14 mouse cellular contexts compared by ENCODE assay signal in genomic region chr6:120600376-120600775, GRCm38 (mm10).
"Had no signal": no experiment of that assay in that cellular context is flagged by ENCODE, and none has a peak within 500 bp of the region (broad histone marks: within the 10 kb centered on the region; RNA-seq: fewer than 3 reads in every experiment).

No protein-coding gene starts in this region.

- H3K27me3 ChIP-seq: intestine, embryonic 15.5 days; limb, embryonic 12.5 days; lung, embryonic 15.5 days; midbrain, embryonic 13.5 days; neural tube, embryonic 15.5 days had no signal

- H3K9ac ChIP-seq: intestine, embryonic 15.5 days; limb, embryonic 12.5 days; lung, embryonic 15.5 days; midbrain, embryonic 13.5 days; neural tube, embryonic 15.5 days had no signal

- DNase-seq: kidney, adult 8-10 months; kidney, postnatal 36 days; lung, postnatal 14 days; right cerebral cortex, adult 18-20 months; right cerebral cortex, postnatal 25 days; thymus, postnatal 4 days had no signal

- H3K9me3 ChIP-seq: intestine, embryonic 15.5 days; lung, embryonic 15.5 days; midbrain, embryonic 13.5 days; neural tube, embryonic 15.5 days had no signal

- H3K36me3 ChIP-seq: intestine, embryonic 15.5 days; limb, embryonic 12.5 days; lung, embryonic 15.5 days; midbrain, embryonic 13.5 days; neural tube, embryonic 15.5 days had no signal

- H3K27ac ChIP-seq: intestine, embryonic 15.5 days; kidney, postnatal 0 days; limb, embryonic 12.5 days; lung, embryonic 15.5 days; macrophage; midbrain, embryonic 13.5 days; neural tube, embryonic 15.5 days had no signal

- H3K4me2 ChIP-seq: intestine, embryonic 15.5 days; limb, embryonic 12.5 days; lung, embryonic 15.5 days; midbrain, embryonic 13.5 days; neural tube, embryonic 15.5 days had no signal

- H3K4me1 ChIP-seq: intestine, embryonic 15.5 days; limb, embryonic 12.5 days; lung, embryonic 15.5 days; neural tube, embryonic 15.5 days had no signal

- H3K4me3 ChIP-seq: intestine, embryonic 15.5 days; limb, embryonic 12.5 days; lung, embryonic 15.5 days; midbrain, embryonic 13.5 days; myocyte; neural tube, embryonic 15.5 days had no signal

- ATAC-seq: intestine, embryonic 15.5 days; midbrain, embryonic 13.5 days had no signal
